Mouse (Mus musculus): Measurements from ENCODE around the gene Tedc2.
A peak's percentile ranks its signal among the peaks of the same experiment; 100 is the strongest.

Tedc2 gene

DNA sequence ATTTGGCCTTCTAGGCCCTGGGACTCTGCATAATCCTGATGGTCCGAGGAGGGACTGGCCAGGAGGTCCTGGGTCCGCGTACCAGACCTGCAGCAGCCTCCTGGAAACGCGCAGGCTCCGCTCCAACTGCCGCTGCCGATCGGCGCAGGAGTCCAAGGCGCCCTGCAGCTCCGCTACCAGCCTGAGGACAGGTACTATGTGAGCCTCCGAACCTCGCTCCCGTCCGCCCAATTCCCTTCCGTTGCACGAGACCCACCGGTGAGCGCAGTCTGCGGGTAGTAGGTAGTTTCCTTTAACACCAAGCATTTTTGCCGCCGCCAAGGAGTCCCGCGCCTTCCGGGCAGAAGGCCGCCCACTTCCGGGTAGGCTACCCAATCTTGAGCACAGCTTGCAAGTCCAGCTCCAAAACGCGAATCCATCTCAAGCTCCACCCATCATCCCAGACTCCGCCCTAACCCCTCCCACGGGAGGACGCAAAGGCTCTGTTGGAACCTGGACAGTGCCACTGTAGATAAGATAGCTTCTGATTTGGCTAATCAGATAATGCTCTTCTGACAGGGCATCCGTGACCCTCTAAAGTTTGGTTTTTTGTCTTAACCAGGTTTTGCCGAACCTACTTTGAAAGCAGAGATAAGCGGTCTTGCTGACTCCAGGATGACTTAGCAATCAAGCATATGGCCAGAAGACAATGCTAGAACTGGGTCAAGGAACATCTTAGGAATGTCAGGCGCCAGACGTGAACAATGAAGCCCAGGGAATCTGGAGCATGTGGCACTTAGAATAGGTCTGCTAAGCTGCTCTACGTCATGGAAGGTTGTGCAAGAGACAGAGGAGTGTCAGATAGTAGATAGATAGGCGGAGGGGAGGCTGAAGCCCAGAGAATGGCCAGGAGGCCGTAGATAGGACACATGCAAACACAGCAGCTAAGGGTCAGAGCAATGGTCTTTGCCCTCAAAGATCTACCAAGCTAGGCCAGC is at the start of gene Tedc2:
Gene Tedc2, minus strand, starts transcription at position 417 of the 977 bp plus-strand sequence.
- DNase-seq (ENCODE audit: low spot score in 2 of 2) = peak; percentile 92 to 95

DNA sequence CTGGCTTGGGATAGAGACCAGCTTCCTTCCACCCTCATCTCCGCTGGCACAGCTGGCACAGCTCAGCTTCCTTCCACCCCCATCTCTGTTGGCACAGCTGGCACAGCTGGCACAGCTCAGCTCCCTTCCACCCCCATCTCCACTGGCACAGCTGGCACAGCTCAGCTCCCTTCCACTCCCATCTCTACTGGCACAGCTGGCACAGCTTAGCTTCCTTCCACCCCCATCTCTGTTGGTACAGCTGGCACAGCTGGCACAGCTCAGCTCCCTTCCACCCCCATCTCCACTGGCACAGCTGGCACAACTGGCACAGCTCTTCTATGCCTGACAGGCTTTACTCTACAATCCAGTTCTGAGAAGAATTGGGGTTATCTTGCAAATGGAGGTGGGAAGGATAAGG is 46.5 kb upstream of the Tedc2 start:
- no peak for DNase-seq (ENCODE audit: low spot score in 2 of 2)

DNA sequence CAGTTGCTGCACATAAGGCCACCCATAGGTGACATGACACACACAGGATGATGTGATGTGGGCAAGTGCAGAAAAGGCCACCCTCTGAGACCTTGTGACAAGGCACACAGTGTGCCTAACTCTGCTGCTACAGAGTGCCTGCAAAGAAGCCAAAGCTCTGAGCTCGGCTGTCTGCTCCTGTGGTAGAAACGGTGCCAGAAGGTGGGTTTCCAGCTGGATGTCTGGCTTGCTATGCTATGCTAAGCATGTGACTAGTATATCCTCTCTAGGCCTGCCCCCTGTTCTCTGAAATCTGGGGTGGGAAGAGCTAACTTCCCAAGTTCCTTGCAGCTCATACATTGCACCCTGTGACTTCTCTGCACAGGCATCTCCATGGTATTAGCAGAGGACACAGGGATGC is 44.1 kb upstream of the Tedc2 start:
- DNase-seq (ENCODE audit: low spot score in 2 of 2) = no peak

DNA sequence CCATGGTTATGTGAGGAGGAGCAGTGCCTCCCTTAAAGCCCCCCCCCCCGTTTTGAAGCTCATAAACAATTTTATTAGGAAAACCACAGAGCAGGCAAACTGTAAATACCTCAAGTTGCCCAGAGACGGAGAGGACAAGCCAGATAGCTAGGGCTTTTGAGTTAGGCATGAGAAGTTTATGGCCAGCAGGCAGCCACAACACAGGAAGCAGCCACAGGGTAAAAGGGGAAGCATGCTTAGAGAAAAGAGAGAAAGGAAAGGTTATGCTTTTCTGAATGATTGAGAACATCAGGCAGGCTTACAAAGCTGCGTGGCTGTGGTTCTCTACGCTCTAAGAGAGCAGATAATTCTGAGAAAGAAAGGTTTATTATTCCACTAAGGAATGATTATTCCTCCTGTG is 39.9 kb upstream of the Tedc2 start:
- DNase-seq (ENCODE audit: low spot score in 2 of 2) = no peak

DNA sequence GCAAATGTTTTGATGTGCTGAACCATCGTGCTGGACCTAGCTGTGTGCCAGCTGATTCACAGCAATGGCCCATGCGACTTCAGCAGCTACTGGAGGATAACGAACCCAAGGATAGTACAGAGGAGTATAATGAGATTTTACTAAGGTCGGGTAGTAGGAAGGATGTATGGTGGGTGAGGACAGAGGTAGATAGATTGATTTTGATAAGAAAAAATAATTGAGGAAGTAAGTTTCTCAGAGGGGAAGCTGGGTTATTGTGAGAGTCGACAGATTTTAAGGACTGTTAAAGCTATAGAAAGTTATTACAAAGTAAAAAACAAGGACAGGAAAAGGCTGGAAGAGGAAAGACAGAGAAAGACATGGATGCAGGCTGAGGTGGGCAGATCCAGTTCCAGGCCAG is 39.1 kb upstream of the Tedc2 start:
- no peak for DNase-seq (ENCODE audit: low spot score in 2 of 2)

DNA sequence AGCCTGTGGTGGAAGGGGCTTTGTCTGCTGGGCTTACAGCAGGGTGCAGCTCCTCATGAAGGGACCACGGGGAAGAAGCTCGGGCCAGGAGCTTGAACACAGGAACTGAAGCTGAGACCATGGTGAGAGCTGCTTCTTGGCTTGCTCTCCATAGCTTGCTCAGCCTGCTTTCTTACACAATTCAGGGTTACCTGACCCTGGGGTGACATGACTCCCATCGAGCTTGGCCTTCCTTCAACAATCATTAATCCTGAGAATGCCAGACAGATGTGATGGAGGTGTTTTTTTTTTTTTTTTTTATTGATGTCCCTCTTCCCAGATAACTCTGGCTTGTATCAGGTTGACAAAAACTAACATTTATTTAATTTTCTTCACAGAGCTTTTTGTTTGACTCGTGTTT is 38.3 kb upstream of the Tedc2 start:
- no peak for DNase-seq (ENCODE audit: low spot score in 2 of 2)

DNA sequence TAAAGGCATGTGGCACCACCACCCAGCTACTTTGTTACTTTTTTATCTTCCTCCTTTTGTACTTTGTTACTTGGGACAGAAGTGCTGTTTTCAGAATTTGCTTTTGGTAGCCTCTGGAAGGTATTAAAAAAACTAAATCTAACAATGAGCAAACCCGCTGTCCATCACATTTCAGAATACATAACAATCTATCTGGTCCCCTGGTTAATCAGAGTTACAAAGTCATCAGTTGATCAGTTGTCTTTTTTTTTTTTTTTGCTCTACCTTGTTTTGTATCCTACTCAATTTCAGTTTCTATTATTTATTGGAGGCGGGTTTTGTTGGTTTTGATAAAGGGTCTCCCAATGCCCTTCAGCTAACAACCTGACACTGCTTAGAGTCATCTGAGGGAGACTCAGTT is 31.7 kb upstream of the Tedc2 start:
- no peak for DNase-seq (ENCODE audit: low spot score in 2 of 2)

DNA sequence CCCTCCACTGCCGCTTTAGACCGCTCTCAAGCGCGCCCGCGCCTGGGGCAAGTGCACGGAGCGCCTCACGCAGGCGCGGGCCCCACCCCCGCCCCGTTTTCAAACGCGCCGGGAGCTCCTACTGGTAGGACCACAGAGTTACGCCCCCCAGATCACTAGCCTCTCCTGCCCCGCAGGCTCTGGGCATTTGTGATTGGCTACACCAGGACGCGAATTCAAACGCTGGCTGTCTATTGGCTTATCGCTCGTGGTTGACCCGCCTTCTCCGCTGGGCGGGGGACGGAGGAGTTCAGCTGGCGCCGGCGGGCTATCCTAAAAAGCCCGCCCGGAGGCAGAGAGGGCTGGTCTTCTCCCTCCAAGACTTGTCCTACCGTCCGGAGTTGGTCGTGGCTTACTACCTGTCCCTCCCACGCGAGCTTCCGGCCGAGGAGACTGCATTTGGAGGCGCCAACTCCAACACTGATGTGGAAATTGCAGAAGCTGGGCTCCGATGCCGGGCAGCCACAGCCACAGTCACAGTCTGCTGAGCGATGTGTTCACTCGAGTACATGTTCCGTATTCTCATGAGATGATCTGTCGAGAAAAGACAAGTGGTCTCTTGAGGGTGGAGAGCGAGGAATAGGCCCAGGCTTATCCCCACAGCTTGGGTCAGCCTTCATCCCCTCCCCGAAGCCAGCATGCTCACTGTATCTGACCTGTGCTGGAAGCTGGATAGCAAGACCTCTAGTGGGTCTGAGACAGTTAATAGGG is 30.8 kb upstream of the Tedc2 start, which contains the start of gene Ccnf:
Gene Ccnf, minus strand, starts transcription at position 165 of the 750 bp plus-strand sequence.
- DNase-seq (ENCODE audit: low spot score in 2 of 2) = peak; percentile 98

DNA sequence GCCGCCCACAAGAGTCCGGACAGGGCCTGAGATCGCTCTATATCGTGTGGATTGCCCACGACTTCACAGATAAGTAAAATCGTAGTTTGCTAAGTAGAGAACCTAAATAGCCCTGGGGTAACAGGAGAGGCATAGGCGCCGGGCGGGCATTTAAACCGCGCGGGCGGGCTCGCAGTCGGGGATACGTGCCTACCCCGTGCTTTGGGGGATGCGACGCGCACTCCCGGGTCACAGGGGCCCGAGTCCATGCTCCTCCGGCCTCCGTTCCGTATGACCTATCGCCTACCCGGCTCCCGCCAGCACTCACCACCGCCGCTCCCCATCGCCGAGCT is 30.3 kb upstream of the Tedc2 start:
- no peak for DNase-seq (ENCODE audit: low spot score in 2 of 2)

DNA sequence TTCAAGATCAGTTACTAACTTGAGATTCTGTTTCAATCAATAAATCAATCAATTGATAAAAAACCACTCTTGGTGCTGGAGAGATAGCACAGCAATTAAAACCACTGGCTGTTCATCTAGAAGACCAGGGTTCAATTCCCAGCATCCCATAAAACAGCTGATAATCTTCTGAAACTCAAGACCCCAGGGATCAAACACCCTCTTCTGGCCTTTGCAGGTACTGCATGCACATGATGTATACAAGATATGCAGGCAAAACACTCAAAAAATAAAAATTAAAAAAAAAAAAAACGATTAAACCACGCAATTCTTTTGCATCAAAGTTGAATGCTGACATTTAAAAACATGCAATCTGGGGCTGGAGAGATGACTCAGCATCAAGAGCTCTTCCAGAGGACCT is 28.0 kb upstream of the Tedc2 start:
- no peak for DNase-seq (ENCODE audit: low spot score in 2 of 2)

DNA sequence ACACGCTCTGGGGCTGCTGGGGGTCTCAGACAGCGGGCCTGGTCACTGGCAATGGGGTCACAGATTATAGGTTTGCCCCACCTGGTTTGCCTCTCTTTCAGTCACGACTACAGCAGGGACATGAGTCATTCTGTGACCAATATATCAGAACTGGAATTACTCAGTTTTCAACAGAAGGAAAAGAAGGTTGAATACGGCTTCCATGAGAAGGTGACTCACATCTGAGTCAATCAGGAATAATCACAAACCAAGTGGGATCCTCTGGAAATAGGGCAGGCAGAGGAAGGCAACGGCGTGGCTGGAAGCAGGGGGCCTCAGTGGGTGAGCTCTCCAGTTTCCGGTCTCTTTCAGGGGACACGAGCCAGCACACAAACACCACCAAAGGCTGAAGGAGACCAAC is 23.4 kb upstream of the Tedc2 start:
- DNase-seq (ENCODE audit: low spot score in 2 of 2) = no peak

DNA sequence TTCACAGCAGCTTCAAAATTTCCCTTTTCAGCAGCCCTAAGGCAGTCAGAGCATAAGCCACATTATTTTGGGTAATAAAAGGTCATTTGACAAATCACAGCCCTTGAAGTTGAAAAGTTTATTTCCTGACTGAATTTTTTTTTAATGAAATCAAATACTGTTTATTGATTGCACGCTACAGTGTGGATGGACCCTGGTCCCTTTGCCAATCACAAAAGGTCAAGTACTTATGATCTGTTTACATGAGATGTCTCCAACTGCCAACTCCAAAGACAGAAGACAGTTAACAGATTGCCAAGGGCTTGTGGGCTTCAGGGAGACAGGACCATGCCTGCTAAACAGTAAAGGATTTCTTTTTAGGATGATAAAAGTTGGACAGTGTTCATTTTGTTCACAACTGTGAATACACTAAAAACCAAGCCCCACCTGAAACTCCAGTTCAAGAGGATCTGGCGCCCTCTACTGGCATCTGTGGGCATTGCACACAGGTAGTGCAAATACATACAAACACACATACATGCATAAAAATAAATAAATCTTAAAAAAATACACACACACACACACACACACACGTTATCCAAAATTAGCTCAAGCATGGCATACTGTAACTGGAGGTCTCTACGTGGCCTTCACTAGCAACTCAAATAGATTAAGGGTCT is 22.8 kb upstream of the Tedc2 start:
- DNase-seq (ENCODE audit: low spot score in 2 of 2) = peak in 1 of 2 experiments; percentile 29

DNA sequence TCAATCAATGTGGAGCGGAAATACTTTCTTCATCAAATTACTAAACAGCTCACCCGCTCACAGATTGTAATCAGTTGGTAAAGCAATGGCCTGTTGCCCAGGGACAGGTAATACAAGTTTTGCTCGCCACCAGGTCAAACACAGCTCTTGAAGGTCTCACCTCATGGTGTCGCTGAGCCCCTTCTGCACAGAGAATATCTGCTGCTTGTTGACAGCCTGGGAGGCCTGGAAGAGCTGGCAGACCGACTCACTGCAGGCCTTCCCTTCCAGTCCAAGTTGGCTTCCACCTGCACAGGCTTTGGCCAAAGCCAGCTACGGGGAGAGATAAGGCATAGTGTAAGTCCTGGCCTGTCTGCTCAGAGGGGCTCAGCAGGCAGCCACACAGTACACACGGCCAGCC is 16.3 kb upstream of the Tedc2 start:
- DNase-seq (ENCODE audit: low spot score in 2 of 2) = no peak

DNA sequence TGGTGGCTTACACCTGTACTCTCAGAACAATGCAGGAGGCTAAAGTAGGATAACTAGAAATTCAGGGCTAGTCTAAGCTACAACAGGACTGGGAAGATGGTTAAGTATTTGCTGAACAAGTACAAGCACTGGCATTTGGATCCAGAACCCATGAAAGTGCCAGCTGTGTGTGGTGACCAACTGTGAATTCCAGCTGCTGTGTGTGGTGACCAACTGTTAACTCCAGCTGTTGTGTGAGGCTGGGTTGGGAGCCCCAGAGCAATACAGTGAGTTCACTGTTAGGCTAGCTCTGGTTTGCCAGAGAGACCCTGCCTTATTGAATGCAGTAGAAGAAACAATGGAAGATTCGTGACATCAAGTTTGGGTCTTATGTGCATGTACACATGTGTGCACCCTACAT is 15.8 kb upstream of the Tedc2 start:
- DNase-seq (ENCODE audit: low spot score in 2 of 2) = no peak

DNA sequence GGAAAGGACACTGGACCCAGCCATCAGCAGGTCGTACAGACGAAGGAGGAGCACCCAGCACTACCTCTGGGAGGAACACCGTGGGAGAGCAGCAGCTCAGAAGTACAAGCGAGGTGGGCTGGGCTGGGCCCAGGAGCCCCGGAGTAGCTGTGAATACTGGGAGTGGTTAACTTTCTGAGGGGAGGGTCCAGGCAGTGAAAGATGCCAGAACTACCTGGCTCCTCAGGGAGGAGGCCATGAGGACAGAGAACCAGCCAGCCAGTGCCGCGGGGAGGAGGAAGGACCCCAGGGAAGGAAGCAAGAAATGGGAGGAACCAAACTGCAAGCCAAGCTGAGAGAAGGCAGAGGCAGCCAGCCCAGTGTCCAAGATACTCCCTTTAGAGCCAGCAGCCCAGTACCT is 7.3 kb upstream of the Tedc2 start:
- DNase-seq (ENCODE audit: low spot score in 2 of 2) = no peak

DNA sequence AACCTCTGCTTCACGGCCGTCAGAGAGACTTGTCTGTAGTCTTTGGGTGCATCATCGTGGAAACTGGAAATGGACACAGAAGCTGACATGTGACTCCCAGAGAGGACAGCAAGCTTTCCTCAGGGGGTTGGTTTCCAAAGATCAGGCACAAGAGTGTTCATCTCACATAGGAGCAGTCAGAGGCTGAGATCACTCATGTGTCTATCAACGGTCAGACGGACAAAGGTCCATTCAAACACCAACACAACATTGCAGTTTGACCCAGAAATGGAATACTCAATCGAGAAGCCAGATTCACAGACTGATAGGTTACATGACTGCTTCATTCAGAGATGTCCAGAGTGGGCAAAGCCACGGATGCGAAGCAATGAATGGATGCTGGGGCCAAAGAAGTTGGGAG is 6.1 kb upstream of the Tedc2 start:
- no peak for DNase-seq (ENCODE audit: low spot score in 2 of 2)

DNA sequence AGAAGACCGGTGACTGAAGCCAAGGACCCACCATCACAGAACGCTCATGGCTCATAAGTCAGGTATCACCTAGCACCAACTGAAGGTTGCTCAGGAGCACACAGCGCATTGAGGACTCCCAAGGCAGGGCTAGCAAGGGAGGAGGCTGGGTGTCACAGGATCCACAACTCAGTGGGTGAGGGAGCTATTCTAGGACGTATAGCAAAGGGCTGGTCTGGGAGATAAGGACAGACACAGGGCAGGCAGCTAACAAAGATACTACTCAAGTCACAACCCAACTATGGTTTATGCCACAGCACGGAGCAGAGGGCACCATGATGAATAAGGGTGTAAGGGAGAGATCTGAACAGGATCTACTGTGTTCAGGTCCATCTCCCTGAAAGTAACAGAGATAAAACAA is 5.2 kb upstream of the Tedc2 start:
- peak; percentile 30 to 52 for DNase-seq (ENCODE audit: low spot score in 2 of 2)

DNA sequence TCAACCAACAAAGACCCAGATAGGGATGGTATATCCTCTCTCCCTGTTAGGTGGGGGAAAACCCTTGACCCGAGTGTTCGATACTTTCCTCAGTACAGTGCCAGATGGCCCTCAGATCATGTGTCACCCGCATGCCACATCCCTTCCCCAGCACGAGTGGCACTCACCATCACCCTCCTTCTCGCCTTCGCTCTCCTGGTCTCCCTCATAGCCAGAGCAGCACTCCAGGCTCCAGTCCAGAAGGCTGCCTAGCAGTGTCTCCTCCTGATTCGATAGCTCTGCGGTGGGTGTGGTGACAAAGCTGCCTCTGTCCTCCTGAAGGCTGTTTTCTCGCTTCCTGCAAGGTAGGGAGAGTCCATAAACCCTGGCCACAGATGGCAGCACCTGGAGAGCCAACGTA is 4.1 kb upstream of the Tedc2 start:
- no peak for DNase-seq (ENCODE audit: low spot score in 2 of 2)

DNA sequence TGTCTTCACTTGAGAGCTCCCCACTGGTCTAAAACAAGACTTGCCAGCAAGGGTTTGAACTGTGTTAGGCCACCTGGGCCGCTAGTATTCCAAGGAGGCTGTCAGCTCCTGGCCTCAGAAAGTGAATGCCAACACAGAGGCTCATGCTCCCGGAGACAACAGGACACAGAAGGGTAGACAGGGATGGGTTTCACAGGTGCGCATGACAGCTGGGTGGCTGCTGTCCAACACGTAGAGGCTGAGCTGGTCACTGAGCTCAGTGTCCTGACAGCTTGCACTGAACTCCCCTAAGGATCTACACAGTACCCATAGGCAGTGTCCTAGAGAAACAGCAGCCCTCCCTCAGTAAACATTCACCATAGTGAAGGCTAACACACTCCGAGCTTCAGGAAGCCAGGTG is 2.9 kb upstream of the Tedc2 start:
- DNase-seq (ENCODE audit: low spot score in 2 of 2) = no peak

DNA sequence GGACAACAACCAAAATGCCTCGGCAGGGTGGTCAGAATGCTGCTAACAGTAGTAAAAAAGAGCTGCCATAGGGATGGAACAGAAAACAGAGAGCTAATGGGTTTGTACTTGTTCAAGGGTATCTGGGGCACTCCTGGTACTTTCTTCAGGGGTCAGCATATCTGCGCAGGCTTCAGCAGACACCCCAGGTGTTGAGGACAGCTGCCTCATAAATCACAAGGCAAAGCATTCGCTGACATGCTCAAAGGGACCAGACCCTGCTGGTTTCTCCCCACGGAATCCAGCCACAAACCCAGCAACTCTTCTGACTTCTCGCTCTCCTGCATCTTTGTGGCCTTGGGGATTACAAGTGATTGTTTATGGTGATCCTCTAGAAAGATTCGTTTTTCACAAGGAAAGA is 2.0 kb upstream of the Tedc2 start:
- no peak for DNase-seq (ENCODE audit: low spot score in 2 of 2)

DNA sequence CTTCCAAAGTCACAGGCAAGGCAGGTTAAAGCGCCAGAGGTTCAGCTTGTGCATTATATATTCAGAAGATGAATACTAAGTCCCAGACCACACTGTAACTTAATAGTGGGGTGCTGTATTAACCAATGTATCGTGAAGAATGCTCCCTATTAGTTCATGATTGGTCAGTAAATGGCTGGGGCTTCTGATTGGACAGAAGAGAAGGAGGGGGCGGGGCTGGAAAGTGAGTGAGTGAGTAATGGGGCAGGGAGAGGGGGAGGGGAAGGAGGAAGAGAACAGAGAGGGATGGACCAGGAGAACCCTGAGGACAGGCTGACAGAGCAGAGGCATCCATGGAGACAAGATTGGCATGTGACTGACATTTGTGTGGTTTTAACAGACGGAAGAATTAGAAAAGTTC is 3.8 kb downstream of the Tedc2 start:
- no peak for DNase-seq (ENCODE audit: low spot score in 2 of 2)

DNA sequence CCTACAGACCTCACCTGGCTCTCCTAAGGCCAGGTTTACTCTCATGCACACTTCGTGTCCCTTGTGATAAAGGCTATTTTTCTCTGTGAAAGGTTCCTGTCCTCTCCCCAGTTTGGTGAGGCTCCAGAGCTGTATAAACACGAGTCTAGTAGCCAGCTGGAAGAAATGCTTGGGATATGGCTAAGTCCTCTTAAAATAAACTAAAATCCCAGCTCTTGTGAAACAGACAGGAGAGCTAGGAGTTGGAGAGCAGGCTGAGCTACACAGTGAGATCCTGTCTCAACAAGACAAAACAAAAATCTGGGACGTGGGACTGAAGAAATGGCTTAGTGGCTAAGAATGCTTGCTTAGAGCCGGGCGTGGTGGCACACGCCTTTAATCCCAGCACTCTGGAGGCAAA is 7.5 kb downstream of the Tedc2 start:
- no peak for DNase-seq (ENCODE audit: low spot score in 2 of 2)

Data from spleen, postnatal 36 days (tissue).